Mouse (Mus musculus) bone marrow, adult 2 months (tissue): ENCODE results near the gene Cd300ld3.
"Not testable (repeated sequence)": the region's sequence is repeated elsewhere in the genome, so short reads cannot be mapped to it uniquely, and the experiment has no call there.

ENCODE experiments used
- CTCF ChIP-seq: fragments of 200-500 bp; IDR thresholded peaks from 2 replicates; pipeline ENCODE4 v1.5.1; 2011; ENCODE audit warnings: low read length, control low read depth; ENCODE audit not compliant: control insufficient read depth, insufficient read depth
- POLR2A ChIP-seq: fragments of 200-500 bp; IDR thresholded peaks from 2 replicates; pipeline ENCODE4 v1.6.1; 2011; ENCODE audit warnings: low read depth, mild to moderate bottlenecking, control low read depth, low read length, borderline replicate concordance; ENCODE audit not compliant: control insufficient read depth

DNA sequence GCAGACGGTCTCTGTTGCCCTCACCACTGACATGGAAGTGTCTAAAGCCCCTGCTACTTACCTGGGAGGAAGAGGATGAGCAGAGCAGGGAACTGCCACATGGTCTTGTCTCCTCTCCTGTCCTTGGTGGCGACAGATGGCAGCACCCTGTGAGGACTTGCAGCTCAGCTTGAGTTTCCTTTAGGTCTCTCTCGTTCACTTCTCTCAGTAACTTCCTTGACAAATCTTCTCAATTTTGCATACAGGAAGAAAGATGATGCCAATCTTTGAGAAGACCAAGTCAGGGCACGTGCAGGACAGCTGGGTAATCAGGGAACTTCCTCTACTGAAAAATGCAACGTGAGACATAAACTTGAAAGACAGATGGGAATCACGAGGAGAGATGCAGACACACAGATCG lies 32.1 kb downstream of the Cd300ld3 start, which contains the start of gene Cd300ld2:
- not testable (repeated sequence) for TF ChIP-seq POLR2A, CTCF
